Mouse (Mus musculus) C2C12 (cell line): ENCODE results near the gene Adam15. TPM values are rescaled to one million over a fixed set of nuclear protein-coding genes. Genes with fewer than 3 reads are reported as not detected.
A peak's percentile ranks its signal among the peaks of the same experiment; 100 is the strongest.

Experiments
- H3K27me3 ChIP-seq: one replicate; pipeline ENCODE4 v1.6.1; 2011; ENCODE audit not compliant: control insufficient read depth, insufficient read depth, insufficient read length
- H3K36me3 ChIP-seq: one replicate; pipeline ENCODE4 v1.6.1; 2011; ENCODE audit not compliant: control insufficient read depth, insufficient read depth
- H3K4me3 ChIP-seq: one replicate; pipeline ENCODE4 v1.5.1; 2011; ENCODE audit warnings: mild to moderate bottlenecking, control low read depth; ENCODE audit not compliant: poor library complexity, insufficient read depth, severe bottlenecking
- H3K79me2 ChIP-seq: one replicate; pipeline ENCODE4 v1.6.1; 2011; ENCODE audit not compliant: control insufficient read depth, insufficient read depth
- H3K79me3 ChIP-seq: one replicate; pipeline ENCODE4 v1.6.1; 2011; ENCODE audit warnings: low read depth, control low read depth
- H3ac ChIP-seq: one replicate; pipeline ENCODE3; 2011; ENCODE audit warnings: low read depth; ENCODE audit not compliant: control insufficient read depth, insufficient read length
- CEBPB ChIP-seq: IDR thresholded peaks from one replicate; pipeline ENCODE4 v1.6.1; 2011; ENCODE audit warnings: low read depth, mild to moderate bottlenecking, control low read depth, moderate library complexity
- CTCF ChIP-seq: IDR thresholded peaks from one replicate; pipeline ENCODE4 v1.5.1; 2011; ENCODE audit not compliant: control insufficient read depth, insufficient read depth, insufficient read length
- FOSL1 ChIP-seq: IDR thresholded peaks from one replicate; pipeline ENCODE4 v1.8.0; 2011; ENCODE audit warnings: mild to moderate bottlenecking, low read length; ENCODE audit not compliant: poor library complexity, insufficient read depth, severe bottlenecking
- MAX ChIP-seq: IDR thresholded peaks from one replicate; pipeline ENCODE4 v1.6.1; 2011; ENCODE audit warnings: mild to moderate bottlenecking, control low read depth
- MYOD1 ChIP-seq: IDR thresholded peaks from one replicate; pipeline ENCODE4 v1.6.1; 2011; ENCODE audit warnings: low read depth; ENCODE audit not compliant: control insufficient read depth, insufficient read length
- MYOG ChIP-seq: IDR thresholded peaks from one replicate; pipeline ENCODE4 v1.6.1; 2011; ENCODE audit not compliant: control insufficient read depth, insufficient read length; ENCODE audit errors: extremely low read depth
- USF1 ChIP-seq: IDR thresholded peaks from one replicate; pipeline ENCODE4 v1.6.1; 2011; ENCODE audit warnings: low read depth, mild to moderate bottlenecking, control low read depth, moderate library complexity
- polyA plus RNA-seq: library from polyadenylated mRNA; unstranded; fragments of >200 nt; fragmentation: generic; extraction: Trizol; gene quantifications from one replicate; pipeline ENCODE4 v1.2.1, GENCODE M21; 2012; ENCODE audit warnings: missing spikeins

Gene Adam15
- polyA plus RNA-seq, 1 experiment: 60.2 TPM

DNA sequence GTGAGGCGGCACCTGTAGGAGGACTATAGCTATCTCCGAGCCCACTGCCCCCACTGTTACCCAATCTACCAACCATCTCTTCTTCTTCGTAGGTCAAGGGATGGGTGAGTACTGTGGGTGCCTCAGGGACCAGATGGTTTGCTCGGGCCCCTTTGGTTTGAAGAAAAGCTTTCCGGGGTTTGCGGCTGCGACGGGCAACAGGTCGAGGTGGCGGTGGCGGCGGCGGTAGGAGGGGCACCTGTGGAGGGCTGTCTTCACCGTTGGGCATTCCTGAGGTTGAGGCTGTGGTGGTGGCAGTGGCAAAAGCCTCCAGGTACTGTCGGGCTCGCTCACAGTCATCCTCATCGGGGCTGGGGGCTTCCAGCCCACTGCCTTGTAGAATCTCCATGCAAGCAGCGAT, 30.9 kb upstream of the Adam15 start:
- peaks cover 15% of the 10 kb centered on the region for H3K36me3 ChIP-seq
- H3K4me3 ChIP-seq: no peak overlapping the region
- H3K27me3 ChIP-seq: no peaks in the 10 kb centered on the region
- peaks cover 20% of the 10 kb centered on the region for H3K79me2 ChIP-seq
- H3ac ChIP-seq: no peak overlapping the region
- peaks cover 2% of the 10 kb centered on the region for H3K79me3 ChIP-seq
- TF ChIP-seq MYOG (no peak), CEBPB (no peak), FOSL1 (no peak), MYOD1 (no peak), USF1 (no peak), MAX (no peak), CTCF (no peak)

- Histone ChIP-seq H3K4me3 (no peak overlapping the region), H3ac (no peak overlapping the region), H3K79me3 (peaks cover 2% of the 10 kb centered on the region), H3K27me3 (no peaks in the 10 kb centered on the region), H3K79me2 (peaks cover 20% of the 10 kb centered on the region), H3K36me3 (peaks cover 15% of the 10 kb centered on the region)
- TF ChIP-seq MYOD1 (no peak), CEBPB (no peak), MYOG (no peak), USF1 (no peak), CTCF (no peak), FOSL1 (no peak), MAX (no peak)
These were observed 30.5 kb upstream of the Adam15 start for GRCm38 (mm10) chr3:89380291-89380690.

DNA sequence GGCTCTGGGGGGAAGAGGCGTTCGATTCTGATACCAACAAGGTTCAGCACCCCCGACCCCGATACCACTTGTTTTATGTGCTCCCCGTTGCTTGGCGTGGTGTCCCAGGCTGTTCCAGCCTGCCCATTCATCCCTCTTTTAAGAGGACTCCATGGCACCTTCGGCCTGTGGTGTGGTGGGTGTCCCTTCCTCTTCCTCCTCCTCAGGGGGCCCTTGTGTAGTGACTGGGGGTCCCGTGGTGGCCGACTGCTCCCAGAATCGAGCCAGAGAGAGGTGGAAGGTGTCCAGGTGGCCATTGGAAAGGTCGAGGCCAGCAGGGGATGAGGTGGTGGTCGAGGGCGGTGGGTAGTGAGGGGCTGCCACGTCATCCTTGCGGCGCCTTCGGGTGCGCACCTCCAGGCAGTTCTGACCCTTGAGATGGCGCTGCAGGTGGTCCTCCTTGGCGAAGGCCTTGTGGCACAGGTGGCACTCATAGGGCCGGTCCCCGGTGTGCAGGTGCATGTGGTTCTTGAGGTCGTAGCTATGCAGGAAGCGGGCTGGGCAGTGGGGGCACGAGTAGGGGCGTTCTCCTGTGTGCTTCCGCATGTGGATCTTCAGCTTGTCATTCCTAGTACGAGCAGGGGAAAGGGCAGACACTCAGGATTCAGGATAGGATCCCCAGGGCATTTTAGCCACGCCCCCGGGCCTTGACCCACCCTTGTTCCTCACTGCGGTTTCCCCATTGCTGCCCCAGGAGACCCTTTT, 29.8 kb upstream of the Adam15 start:
- H3ac ChIP-seq: no peak overlapping the region
- no peaks in the 10 kb centered on the region for H3K27me3 ChIP-seq
- peaks cover 15% of the 10 kb centered on the region for H3K36me3 ChIP-seq
- H3K4me3 ChIP-seq: no peak overlapping the region
- TF ChIP-seq MAX (no peak), MYOD1 (no peak), USF1 (no peak), FOSL1 (no peak), CTCF (no peak), MYOG (no peak)
- H3K79me3 ChIP-seq: peaks cover 2% of the 10 kb centered on the region
- H3K79me2 ChIP-seq: peaks cover 18% of the 10 kb centered on the region

GRCm38 (mm10) chr3:89378394-89379067, 28.7 kb upstream of the Adam15 start:
- TF ChIP-seq CEBPB (no peak), CTCF (peak; percentile 94), MYOG (no peak), MAX (no peak)
- no peak overlapping the region for H3K4me3 ChIP-seq

GRCm38 (mm10) chr3:89377831-89378230, 28.0 kb upstream of the Adam15 start:
- Histone ChIP-seq H3K79me3 (no peaks in the 10 kb centered on the region), H3K27me3 (no peaks in the 10 kb centered on the region), H3ac (no peak overlapping the region), H3K4me3 (no peak overlapping the region), H3K79me2 (peaks cover under 1% of the 10 kb centered on the region), H3K36me3 (peaks cover 15% of the 10 kb centered on the region)
- TF ChIP-seq CTCF (no peak), MAX (no peak), MYOG (no peak), CEBPB (no peak)

More at GRCm38 (mm10) chr3:89378394-89379067, 28.7 kb upstream of the Adam15 start:
- no peaks in the 10 kb centered on the region for H3K27me3 ChIP-seq
- peaks cover 8% of the 10 kb centered on the region for H3K79me2 ChIP-seq
- peak overlapping the region; percentile 27 for H3ac ChIP-seq
- H3K79me3 ChIP-seq: no peaks in the 10 kb centered on the region
- H3K36me3 ChIP-seq: peaks cover 15% of the 10 kb centered on the region
